Mouse (Mus musculus) erythroblast, embryonic 14.5 days (primary cell): ENCODE measurements around the gene Shroom3. TPM values are rescaled to one million over a fixed set of nuclear protein-coding genes. Genes with fewer than 3 reads are reported as not detected.

Experiments used
- H3K27me3 ChIP-seq: 2 replicates; pipeline ENCODE4 v1.6.1; 2012; ENCODE audit warnings: inconsistent platforms; ENCODE audit not compliant: control insufficient read depth
- H3K36me3 ChIP-seq: 2 replicates; pipeline ENCODE4 v1.6.1; 2012; ENCODE audit warnings: mild to moderate bottlenecking, inconsistent platforms; ENCODE audit not compliant: control insufficient read depth
- H3K4me1 ChIP-seq: 2 replicates; pipeline ENCODE4 v1.6.1; 2012; ENCODE audit warnings: inconsistent platforms; ENCODE audit not compliant: control insufficient read depth
- H3K4me3 ChIP-seq: replicated peaks from 2 replicates; pipeline ENCODE3; 2012; ENCODE audit warnings: moderate library complexity, mild to moderate bottlenecking, inconsistent platforms
- H3K9me3 ChIP-seq: 2 replicates; pipeline ENCODE4 v1.6.1; 2012; ENCODE audit warnings: low read length, inconsistent platforms, mixed read lengths; ENCODE audit not compliant: control insufficient read depth
- GATA1 ChIP-seq: IDR thresholded peaks from 2 replicates; pipeline ENCODE4 v1.6.1; 2012; ENCODE audit warnings: low read length, inconsistent platforms, mixed read lengths
- TAL1 ChIP-seq: IDR thresholded peaks from 3 replicates; pipeline ENCODE4 v1.6.1; 2012; ENCODE audit warnings: low read length, inconsistent platforms, mixed read lengths
- polyA plus RNA-seq: library from polyadenylated mRNA; stranded (reverse); fragments of >175 nt; gene quantifications from 2 replicates; pipeline ENCODE4 v1.2.3, GENCODE M21; 2012

Gene Shroom3
- polyA plus RNA-seq, 1 experiment: 0.04 TPM

DNA sequence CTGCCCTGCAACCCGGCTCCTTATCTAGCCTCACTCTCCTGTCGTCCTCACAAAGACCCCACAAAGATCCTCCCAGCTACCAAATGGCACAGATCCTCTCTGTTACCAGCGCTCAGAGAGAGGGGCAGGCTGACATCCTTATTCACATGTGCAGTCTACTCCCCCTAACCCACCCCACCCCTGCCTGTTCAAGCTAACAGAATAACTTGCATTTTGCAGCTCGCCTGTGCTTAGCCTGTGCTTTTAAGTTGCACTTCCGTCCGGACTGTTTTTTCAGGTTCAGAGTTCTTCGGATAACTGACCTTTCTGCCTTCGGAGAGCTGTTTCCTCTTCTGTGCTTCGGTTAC lies 7.7 kb upstream of the Shroom3 start:
- Histone ChIP-seq H3K9me3 (peaks cover 2% of the 10 kb centered on the region; the same call in 1 of the 2 replicates), H3K36me3 (no peaks in the 10 kb centered on the region), H3K4me1 (peaks cover 10% of the 10 kb centered on the region), H3K27me3 (peaks cover 13% of the 10 kb centered on the region), H3K4me3 (peak overlapping the region; percentile 45)
- TF ChIP-seq TAL1 (no peak), GATA1 (no peak)

- Histone ChIP-seq H3K27me3 (peaks cover 49% of the 10 kb centered on the region), H3K4me1 (peaks cover 10% of the 10 kb centered on the region), H3K9me3 (peaks cover 2% of the 10 kb centered on the region; the same call in 1 of the 2 replicates), H3K4me3 (no peak overlapping the region), H3K36me3 (no peaks in the 10 kb centered on the region)
- TF ChIP-seq GATA1 (no peak), TAL1 (no peak)
Observed at GRCm38 (mm10) chr5:92679441-92679840, 3.8 kb upstream of the Shroom3 start.

- Histone ChIP-seq H3K4me3 (no peak overlapping the region), H3K9me3 (no peaks in the 10 kb centered on the region)
- no peak for TF ChIP-seq TAL1
- TF ChIP-seq GATA1: no peak
Observed at GRCm38 (mm10) chr5:92681861-92682260, 1.4 kb upstream of the Shroom3 start.

DNA sequence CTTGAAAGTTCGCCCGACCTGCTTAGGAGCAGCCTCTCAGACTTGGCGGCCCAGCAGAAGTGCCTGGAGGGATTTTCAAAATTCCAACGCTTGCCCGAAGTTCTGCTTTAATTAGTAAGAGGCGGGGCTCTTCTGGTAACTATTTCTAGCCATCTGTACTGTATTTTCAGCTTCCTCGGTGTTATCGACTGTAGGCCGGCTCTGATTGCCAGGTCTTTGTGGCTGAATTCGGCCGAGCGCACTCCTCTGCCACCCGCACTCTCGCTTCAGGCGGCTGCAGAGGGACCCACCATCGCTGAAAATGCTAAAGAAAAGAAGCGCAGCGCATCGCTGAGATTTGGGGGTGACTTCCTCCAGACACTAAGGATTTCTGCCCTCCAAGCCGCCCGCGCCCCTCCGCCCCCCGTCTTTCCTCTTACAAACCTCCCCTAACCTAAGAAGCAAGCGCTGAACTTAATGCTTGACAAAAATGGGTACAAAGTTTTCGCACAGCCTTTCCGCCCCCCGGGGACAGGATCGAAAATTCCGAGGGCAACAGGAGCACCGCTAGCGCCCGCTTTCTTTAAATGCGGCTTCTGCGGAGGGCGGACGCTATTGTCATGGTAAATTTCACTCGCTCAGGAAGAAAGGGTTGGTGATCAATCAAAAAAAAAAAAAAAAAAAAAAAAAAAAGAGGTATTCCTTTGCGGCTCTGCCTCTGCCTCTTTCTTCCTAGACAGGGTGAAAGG lies 450 bp upstream of the Shroom3 start:
- TF ChIP-seq GATA1 (no peak), TAL1 (no peak)
- Histone ChIP-seq H3K36me3 (no peaks in the 10 kb centered on the region), H3K4me3 (no peak overlapping the region), H3K27me3 (peaks cover 39% of the 10 kb centered on the region), H3K4me1 (no peaks in the 10 kb centered on the region), H3K9me3 (no peaks in the 10 kb centered on the region)

More at GRCm38 (mm10) chr5:92681861-92682260, 1.4 kb upstream of the Shroom3 start:
- H3K36me3 ChIP-seq: no peaks in the 10 kb centered on the region
- H3K4me1 ChIP-seq: no peaks in the 10 kb centered on the region
- H3K27me3 ChIP-seq: peaks cover 40% of the 10 kb centered on the region

DNA sequence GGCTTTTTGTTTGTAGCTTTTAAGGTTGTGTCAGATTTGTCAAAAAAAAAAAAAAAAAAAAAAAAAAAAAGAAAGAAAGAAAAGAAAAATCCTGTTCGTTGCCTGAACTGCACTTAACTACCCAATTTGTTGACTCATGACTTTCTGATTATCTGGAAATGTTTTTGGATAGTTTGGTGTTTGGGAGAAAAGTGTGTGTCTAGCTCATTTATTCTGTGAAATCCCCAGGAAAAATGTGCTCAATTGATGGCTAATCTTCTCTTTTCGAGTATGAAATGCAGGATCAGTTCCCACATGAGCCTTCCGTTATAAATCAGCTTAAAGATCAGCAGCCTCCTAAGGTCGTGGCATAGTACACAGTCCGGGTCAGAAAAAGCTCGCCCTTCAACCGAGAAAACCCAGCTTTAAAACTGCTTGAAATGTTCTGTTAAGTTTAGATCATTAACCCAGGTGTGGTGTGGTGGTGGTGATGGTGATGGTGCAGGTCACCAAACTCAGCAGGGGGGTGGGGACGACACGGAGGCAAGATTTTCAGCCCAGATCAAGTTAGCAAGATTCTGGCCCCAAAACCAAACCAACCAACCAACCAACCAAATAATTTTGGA lies 738 bp downstream of the Shroom3 start:
- peaks cover 39% of the 10 kb centered on the region for H3K27me3 ChIP-seq
- H3K4me3 ChIP-seq: no peak overlapping the region
- no peaks in the 10 kb centered on the region for H3K36me3 ChIP-seq
- H3K4me1 ChIP-seq: no peaks in the 10 kb centered on the region
- no peak for TF ChIP-seq TAL1
- TF ChIP-seq GATA1: no peak
- no peaks in the 10 kb centered on the region for H3K9me3 ChIP-seq

GRCm38 (mm10) chr5:92684715-92685460 lies 1.7 kb downstream of the Shroom3 start:
- no peaks in the 10 kb centered on the region for H3K4me1 ChIP-seq
- peaks cover 39% of the 10 kb centered on the region for H3K27me3 ChIP-seq
- H3K4me3 ChIP-seq: no peak overlapping the region
- TF ChIP-seq GATA1 (no peak), TAL1 (no peak)
- H3K36me3 ChIP-seq: no peaks in the 10 kb centered on the region
- no peaks in the 10 kb centered on the region for H3K9me3 ChIP-seq

DNA sequence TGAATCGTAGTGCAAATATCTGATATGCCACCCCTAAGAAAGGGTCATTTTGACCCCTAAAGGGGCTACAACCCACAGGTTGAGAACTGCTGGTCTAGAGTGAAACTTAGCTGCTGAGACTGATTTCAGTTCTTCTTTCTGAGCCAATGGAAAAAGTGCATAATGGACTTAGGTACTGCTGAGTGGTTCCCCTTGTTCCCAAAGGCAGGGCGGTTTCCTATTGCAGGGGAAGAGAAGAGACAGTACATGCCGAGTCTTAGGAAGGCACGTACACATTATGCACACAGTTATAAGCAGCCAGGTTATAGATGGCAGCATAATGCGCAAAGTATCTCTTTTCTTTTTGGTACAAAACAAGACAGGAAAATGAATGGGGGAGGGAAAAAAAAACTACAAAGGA lies 4.9 kb downstream of the Shroom3 start:
- peaks cover 16% of the 10 kb centered on the region for H3K27me3 ChIP-seq
- H3K36me3 ChIP-seq: no peaks in the 10 kb centered on the region
- no peaks in the 10 kb centered on the region for H3K4me1 ChIP-seq
- H3K4me3 ChIP-seq: no peak overlapping the region
- H3K9me3 ChIP-seq: no peaks in the 10 kb centered on the region
- no peak for TF ChIP-seq TAL1
- TF ChIP-seq GATA1: no peak

GRCm38 (mm10) chr5:92688569-92688968 lies 5.3 kb downstream of the Shroom3 start:
- Histone ChIP-seq H3K9me3 (no peaks in the 10 kb centered on the region), H3K4me1 (no peaks in the 10 kb centered on the region), H3K36me3 (no peaks in the 10 kb centered on the region), H3K4me3 (no peak overlapping the region), H3K27me3 (peaks cover 11% of the 10 kb centered on the region)
- no peak for TF ChIP-seq TAL1
- no peak for TF ChIP-seq GATA1
